15 mouse cellular contexts compared by ENCODE assay signal in the genomic region with DNA sequence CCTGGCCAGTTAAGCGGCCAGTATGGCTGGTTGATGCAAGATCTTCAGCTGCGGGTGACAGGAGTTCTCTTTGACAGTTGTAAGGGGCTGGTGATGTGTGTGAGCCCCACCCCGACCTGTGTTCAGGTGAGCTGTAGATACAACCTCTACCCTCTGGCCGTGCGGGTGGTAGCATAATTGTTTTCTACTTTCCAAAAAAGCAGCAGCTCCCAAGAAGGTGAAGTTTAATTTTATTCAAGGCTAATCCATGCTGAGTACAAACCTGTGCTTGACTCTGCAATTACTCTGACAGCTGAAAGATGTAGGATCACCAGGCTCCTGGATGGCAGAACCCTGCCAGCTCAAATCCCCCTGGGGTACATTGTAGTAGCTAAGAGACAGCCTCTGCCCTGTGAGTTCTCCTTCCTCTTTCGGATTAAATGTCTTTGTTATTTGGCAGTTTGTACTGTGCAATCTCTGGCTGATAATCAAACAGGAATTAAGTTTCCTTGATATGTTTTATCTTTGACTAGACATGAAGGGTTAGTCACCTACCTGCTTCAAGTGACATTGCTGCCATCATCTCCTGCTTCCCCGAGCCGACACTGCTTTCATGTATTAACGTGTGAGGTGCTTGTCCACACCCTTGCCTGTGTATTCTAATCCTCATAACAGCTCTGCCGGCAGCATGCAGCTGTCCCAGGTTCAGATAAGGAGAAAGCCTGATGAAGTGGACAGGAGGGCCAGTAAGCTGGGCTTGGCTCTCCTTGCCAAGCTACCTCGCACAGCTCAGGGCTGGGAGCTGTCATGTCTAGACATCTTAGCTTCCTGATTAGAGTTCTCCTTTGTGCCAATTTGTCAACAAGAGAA.
A peak's percentile ranks its signal among the peaks of the same experiment; 100 is the strongest.
DNase-seq lines count a peak whose midpoint lies in the region; ATAC-seq and TF ChIP-seq lines count a peak whose summit lies in the region.
"Had no signal": no experiment of that assay in that cellular context is flagged by ENCODE, and none has a peak within 500 bp of the region (broad histone marks: within the 10 kb centered on the region; RNA-seq: fewer than 3 reads in every experiment).

No protein-coding gene starts in this region.

- no peaks in the 10 kb centered on the region for H3K9me3 ChIP-seq in heart, embryonic 16.5 days (replicated peaks; ENCODE audit: control insufficient read depth, low read length)
- H3K9me3 ChIP-seq in heart, embryonic 11.5 days (replicated peaks; ENCODE audit: control insufficient read depth, low read length), result no peaks in the 10 kb centered on the region
- H3K9me3 ChIP-seq in midbrain, embryonic 14.5 days (ENCODE audit: control insufficient read depth, low read length), result no peaks in the 10 kb centered on the region
- no peaks in the 10 kb centered on the region for H3K9me3 ChIP-seq in midbrain, embryonic 11.5 days (ENCODE audit: control insufficient read depth, low read length)
- H3K9me3 ChIP-seq: midbrain, embryonic 12.5 days had no signal

- TF ChIP-seq CTCF in bone marrow, adult 2 months (IDR thresholded peaks at IDR 0.05; ENCODE audit: control insufficient read depth, insufficient read depth, low read length), result no peak

- peak; percentile 47; the same call in 1 of the 2 replicates for ATAC-seq in heart, embryonic 16.5 days (replicated peaks; ENCODE audit: extremely low read depth, insufficient read depth, low FRiP score)
- no peak for ATAC-seq in heart, embryonic 11.5 days (replicated peaks; ENCODE audit: insufficient number of reproducible peaks, low FRiP score, low TSS enrichment)
- ATAC-seq in midbrain, embryonic 14.5 days (ENCODE audit: low FRiP score, low TSS enrichment), result no peak
- no peak for ATAC-seq in midbrain, embryonic 11.5 days (ENCODE audit: low FRiP score)
- peak; percentile 52 for ATAC-seq in granulocyte monocyte progenitor cell, adult 5-6 weeks (replicated peaks; ENCODE audit: poor library complexity, severe bottlenecking)
- ATAC-seq: CD4-positive, CD25-positive, alpha-beta regulatory T cell, adult 4 months; inflammation-experienced regulatory T-cells, adult 6 months had no signal

- peaks cover 25% of the 10 kb centered on the region for H3K4me1 ChIP-seq in heart, embryonic 16.5 days (ENCODE audit: control insufficient read depth, insufficient read depth, low read length)
- peaks cover 29% of the 10 kb centered on the region for H3K4me1 ChIP-seq in heart, embryonic 11.5 days (ENCODE audit: control insufficient read depth, insufficient read depth, low read length)
- 0 out of 2 replicates have a peak, but pooled peaks cover 3% of the 10 kb centered on the region for H3K4me1 ChIP-seq in midbrain, embryonic 14.5 days (ENCODE audit: control insufficient read depth, insufficient read depth, low read length)
- H3K4me1 ChIP-seq in midbrain, embryonic 11.5 days (ENCODE audit: control insufficient read depth, insufficient read depth, low read length), result no peaks in the 10 kb centered on the region; the same call in 1 of the 2 replicates
- H3K4me1 ChIP-seq in bone marrow, adult 2 months (ENCODE audit: control insufficient read depth, insufficient read depth, low read length), result peaks cover 5% of the 10 kb centered on the region

- DNase-seq in midbrain, embryonic 14.5 days, result no peak
- DNase-seq in midbrain, embryonic 11.5 days (ENCODE audit: low spot score, missing footprints), result no peak
- DNase-seq in layer of hippocampus, adult 8-10 months (ENCODE audit: low spot score in 2 of 2), result no peak
- DNase-seq: cerebellum, adult 18-20 months; layer of hippocampus, adult 9-11 months; lung, postnatal 14 days had no signal

- WGBS in heart, embryonic 16.5 days, result 51% methylated on average over 11 of the region's 11 CpGs
- WGBS in heart, embryonic 11.5 days (ENCODE audit: insufficient replicate concordance), result 50% methylated on average over 11 of the region's 11 CpGs
- 68% methylated on average over 11 of the region's 11 CpGs for WGBS in midbrain, embryonic 14.5 days
- WGBS in midbrain, embryonic 11.5 days, result 84% methylated on average over 11 of the region's 11 CpGs
- 59% methylated on average over 11 of the region's 11 CpGs for whole genome bisulfite sequencing in bone marrow, adult 2 months

- no peaks in the 10 kb centered on the region for H3K27me3 ChIP-seq in heart, embryonic 16.5 days (ENCODE audit: control insufficient read depth, insufficient read depth, low read length)
- no peaks in the 10 kb centered on the region; the same call in 1 of the 2 replicates for H3K27me3 ChIP-seq in heart, embryonic 11.5 days (ENCODE audit: control insufficient read depth, insufficient read depth, low read length)
- no peaks in the 10 kb centered on the region for H3K27me3 ChIP-seq in midbrain, embryonic 14.5 days (ENCODE audit: control insufficient read depth, insufficient read depth, low read length)
- no peaks in the 10 kb centered on the region for H3K27me3 ChIP-seq in midbrain, embryonic 11.5 days (ENCODE audit: control insufficient read depth, insufficient read depth, low read length)
- H3K27me3 ChIP-seq: midbrain, embryonic 12.5 days had no signal

- H3K4me2 ChIP-seq in heart, embryonic 16.5 days (ENCODE audit: low read depth, low read length), result no peak overlapping the region
- no peak overlapping the region for H3K4me2 ChIP-seq in heart, embryonic 11.5 days
- H3K4me2 ChIP-seq in midbrain, embryonic 14.5 days (ENCODE audit: low read length), result no peak overlapping the region
- H3K4me2 ChIP-seq in midbrain, embryonic 11.5 days, result no peak overlapping the region
- H3K4me2 ChIP-seq: midbrain, embryonic 12.5 days had no signal

- 0 out of 2 replicates have a peak overlapping the region, but pooled peaks have one; percentile 5 for H3K27ac ChIP-seq in heart, embryonic 16.5 days (ENCODE audit: low read length)
- H3K27ac ChIP-seq in heart, embryonic 11.5 days (ENCODE audit: low read depth, low read length), result no peak overlapping the region
- 0 out of 2 replicates have a peak overlapping the region, but pooled peaks have one; percentile 27 for H3K27ac ChIP-seq in midbrain, embryonic 14.5 days (replicated peaks; ENCODE audit: low read depth, low read length)
- H3K27ac ChIP-seq in midbrain, embryonic 11.5 days (ENCODE audit: low read depth, low read length), result no peak overlapping the region
- peak overlapping the region; percentile 31; the same call in 1 of the 2 replicates for H3K27ac ChIP-seq in bone marrow, adult 2 months (ENCODE audit: control insufficient read depth, insufficient read depth, low read depth, low read length, poor library complexity)
- H3K27ac ChIP-seq: kidney, postnatal 0 days; liver, embryonic 14.5 days; midbrain, embryonic 12.5 days had no signal

- H3K4me3 ChIP-seq in heart, embryonic 16.5 days (ENCODE audit: low read length), result no peak overlapping the region
- H3K4me3 ChIP-seq in heart, embryonic 11.5 days (ENCODE audit: low read depth, low read length), result no peak overlapping the region
- H3K4me3 ChIP-seq in midbrain, embryonic 14.5 days (replicated peaks; ENCODE audit: low read depth, low read length), result no peak overlapping the region
- no peak overlapping the region for H3K4me3 ChIP-seq in midbrain, embryonic 11.5 days (ENCODE audit: low read depth, low read length)
- no peak overlapping the region for H3K4me3 ChIP-seq in bone marrow, adult 2 months (replicated peaks; ENCODE audit: control insufficient read depth, low read depth, low read length)
- H3K4me3 ChIP-seq: midbrain, embryonic 12.5 days had no signal

- no peak for TF ChIP-seq POLR2A in bone marrow, adult 2 months (IDR thresholded peaks at IDR 0.05; ENCODE audit: borderline replicate concordance, control insufficient read depth, low read depth, low read length)

- peaks cover 5% of the 10 kb centered on the region for H3K36me3 ChIP-seq in heart, embryonic 16.5 days (ENCODE audit: control insufficient read depth, insufficient read depth)
- no peaks in the 10 kb centered on the region for H3K36me3 ChIP-seq in heart, embryonic 11.5 days (ENCODE audit: control insufficient read depth, insufficient read depth, low read length)
- H3K36me3 ChIP-seq in midbrain, embryonic 14.5 days (ENCODE audit: control insufficient read depth, insufficient read depth, low read length), result peaks cover 37% of the 10 kb centered on the region
- H3K36me3 ChIP-seq in midbrain, embryonic 11.5 days (ENCODE audit: control insufficient read depth, insufficient read depth, low read length), result no peaks in the 10 kb centered on the region

- no peak overlapping the region for H3K9ac ChIP-seq in heart, embryonic 16.5 days (ENCODE audit: low read length)
- H3K9ac ChIP-seq in heart, embryonic 11.5 days (ENCODE audit: low read depth, low read length), result no peak overlapping the region
- no peak overlapping the region for H3K9ac ChIP-seq in midbrain, embryonic 14.5 days (replicated peaks; ENCODE audit: low read length)
- H3K9ac ChIP-seq in midbrain, embryonic 11.5 days (ENCODE audit: low read length), result no peak overlapping the region
- H3K9ac ChIP-seq: liver, embryonic 14.5 days; midbrain, embryonic 12.5 days had no signal

Comparison
In these comparisons a context has a peak if more than half of its experiments do, and no peak if none do; other contexts are left out.
1. ATAC-seq: peak in heart, embryonic 16.5 days (single experiment) and granulocyte monocyte progenitor cell, adult 5-6 weeks (single experiment); none in heart, embryonic 11.5 days (single experiment), midbrain, embryonic 14.5 days (single experiment) and midbrain, embryonic 11.5 days (single experiment).
2. H3K27ac ChIP-seq: peak in heart, embryonic 16.5 days (single experiment), midbrain, embryonic 14.5 days (single experiment) and bone marrow, adult 2 months (single experiment); none in heart, embryonic 11.5 days (single experiment) and midbrain, embryonic 11.5 days (single experiment).